Mouse (Mus musculus): ENCODE data around the gene Gm49355. TPM values are rescaled to one million over a fixed set of nuclear protein-coding genes. Genes with fewer than 3 reads are reported as not detected.
A peak's percentile ranks its signal among the peaks of the same experiment; 100 is the strongest.

Gm49355 gene
- polyA plus RNA-seq, 1 experiment from 2014 or later = 0.23 TPM

DNA sequence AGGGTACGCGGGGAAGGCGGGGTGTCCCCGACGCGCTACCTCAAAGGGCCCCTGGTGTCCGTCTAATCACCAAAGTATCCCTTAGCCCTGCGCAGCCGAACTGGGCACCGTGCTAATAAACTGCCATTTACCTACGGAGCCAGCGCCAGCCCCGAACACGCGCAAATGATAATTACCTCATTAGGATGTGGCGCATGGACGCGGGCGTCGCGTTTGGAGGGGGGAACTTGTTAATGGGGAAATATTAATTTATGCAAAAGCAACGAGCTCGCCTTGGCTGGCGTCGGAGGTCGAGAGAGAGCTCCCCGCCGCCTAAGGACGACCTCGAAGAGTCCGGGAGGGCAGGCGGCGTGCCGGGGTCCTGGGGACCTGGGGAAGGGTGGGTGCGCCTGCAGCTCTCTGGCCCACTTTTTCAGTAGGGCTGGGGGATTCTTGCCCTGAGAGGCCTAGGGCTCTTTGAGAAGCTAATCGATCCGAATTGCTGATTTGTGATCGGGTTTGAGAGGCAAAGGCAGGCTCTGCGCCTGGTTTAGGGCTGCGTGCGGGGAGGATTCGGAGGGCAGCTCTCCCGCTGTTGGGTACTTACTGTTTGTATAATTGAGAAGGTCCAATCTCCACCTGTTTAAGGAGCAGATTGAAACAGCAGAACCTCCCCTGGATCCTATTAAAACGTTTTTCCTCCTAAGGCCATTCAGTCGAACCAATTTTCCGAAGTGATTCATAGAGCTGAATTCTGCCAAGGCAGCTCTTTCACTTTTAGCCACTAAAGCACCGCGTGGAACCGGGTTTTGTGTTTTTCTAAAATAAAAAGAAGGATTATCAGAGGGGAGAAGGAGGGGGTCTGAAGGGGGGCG lies 62.5 kb downstream of the Gm49355 start:
- Histone ChIP-seq H3K36me3 (ENCODE audit: control insufficient read depth, insufficient read depth, low read length) (no peaks in the 10 kb centered on the region), H3K4me2 (replicated peaks; ENCODE audit: low read depth, low read length) (no peak overlapping the region), H3K4me1 (replicated peaks; ENCODE audit: control insufficient read depth, insufficient read depth, low read length) (no peaks in the 10 kb centered on the region; the same call in 1 of the 2 replicates), H3K4me3 (ENCODE audit: low read depth, low read length) (no peak overlapping the region), H3K27ac (ENCODE audit: low read depth, low read length) (no peak overlapping the region), H3K9me3 (ENCODE audit: control insufficient read depth, low read length) (no peaks in the 10 kb centered on the region), H3K27me3 (ENCODE audit: control insufficient read depth, insufficient read depth, low read length) (peaks cover 98% of the 10 kb centered on the region), H3K9ac (ENCODE audit: low read depth, low read length) (no peak overlapping the region)
- DNase-seq (ENCODE audit: low spot score) (peak; percentile 69), ATAC-seq (ENCODE audit: low FRiP score) (no peak)
- WGBS = under 1% methylated on average over 50 of the region's 50 CpGs

DNA sequence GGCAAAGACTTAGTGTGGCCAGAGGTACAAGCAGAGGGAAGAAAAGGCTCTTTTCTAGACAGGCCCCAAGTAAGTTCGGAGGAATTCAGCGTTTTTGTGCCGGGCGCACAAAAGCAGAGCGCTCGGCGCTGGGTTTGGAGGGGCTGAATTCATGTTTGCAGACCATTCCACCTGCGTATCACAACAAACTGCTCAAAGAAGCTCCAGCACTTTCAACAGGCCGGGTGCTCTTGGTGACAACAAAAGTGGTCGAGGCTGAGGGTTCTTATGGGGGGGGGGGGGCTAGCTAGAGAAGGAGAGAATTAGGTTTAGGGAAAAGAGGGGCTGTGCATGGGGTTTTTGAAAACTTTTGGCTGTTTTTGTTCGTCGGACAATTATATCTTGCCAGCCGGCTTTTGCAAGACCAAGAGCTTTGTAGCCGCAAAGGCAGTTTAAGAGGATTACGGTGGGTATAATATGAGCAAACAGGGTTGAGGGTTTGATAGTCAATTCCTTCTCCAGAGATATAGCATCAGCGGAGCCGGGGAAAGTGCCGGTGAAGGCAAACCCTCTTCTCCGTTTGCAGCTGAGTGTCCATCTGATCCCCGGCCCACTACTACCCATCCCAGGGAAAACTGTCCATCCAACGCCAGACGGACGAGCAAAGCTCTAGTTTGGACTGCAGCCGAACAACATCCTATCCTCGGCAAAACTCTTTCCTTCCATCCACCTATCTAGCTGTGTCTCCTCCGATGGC lies 63.3 kb downstream of the Gm49355 start:
- no peak overlapping the region for H3K4me3 ChIP-seq (ENCODE audit: low read depth, low read length)
- no peak overlapping the region for H3K4me2 ChIP-seq (replicated peaks; ENCODE audit: low read depth, low read length)
- H3K27me3 ChIP-seq (ENCODE audit: control insufficient read depth, insufficient read depth, low read length) = peaks cover 98% of the 10 kb centered on the region
- DNase-seq (ENCODE audit: low spot score) = peak; percentile 53
- no peak overlapping the region for H3K27ac ChIP-seq (ENCODE audit: low read depth, low read length)
- no peak for ATAC-seq (ENCODE audit: low FRiP score)
- no peaks in the 10 kb centered on the region for H3K9me3 ChIP-seq (ENCODE audit: control insufficient read depth, low read length)
- no peak overlapping the region for H3K9ac ChIP-seq (ENCODE audit: low read depth, low read length)
- H3K4me1 ChIP-seq (replicated peaks; ENCODE audit: control insufficient read depth, insufficient read depth, low read length) = no peaks in the 10 kb centered on the region; the same call in 1 of the 2 replicates
- no peaks in the 10 kb centered on the region for H3K36me3 ChIP-seq (ENCODE audit: control insufficient read depth, insufficient read depth, low read length)
- WGBS = 1% methylated on average over 26 of the region's 26 CpGs

DNA sequence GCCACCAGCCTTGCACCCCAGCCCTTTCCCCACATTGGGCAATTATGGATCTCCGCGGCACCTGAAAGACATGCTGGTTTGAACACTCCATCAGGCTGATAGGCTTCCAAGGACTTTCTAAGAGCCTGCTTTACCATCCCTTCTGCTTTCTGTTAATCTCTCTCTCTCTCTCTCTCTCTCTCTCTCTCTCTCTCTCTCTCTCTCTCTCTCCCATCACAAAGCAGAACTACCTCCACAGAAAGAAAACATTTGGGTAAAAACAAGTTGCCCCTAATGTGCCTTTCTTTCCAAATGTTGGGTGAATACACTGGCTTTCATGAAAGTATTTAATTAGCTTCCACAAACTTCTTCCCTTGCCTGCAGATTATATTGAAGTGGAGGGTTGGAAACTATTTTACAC lies 64.3 kb downstream of the Gm49355 start, which contains the start of gene Fezf2:
Gene Fezf2, minus strand, starts transcription at position 101 of the 400 bp plus-strand sequence.
- H3K36me3 ChIP-seq (ENCODE audit: control insufficient read depth, insufficient read depth, low read length) = no peaks in the 10 kb centered on the region
- H3K27me3 ChIP-seq (ENCODE audit: control insufficient read depth, insufficient read depth, low read length) = peaks cover 96% of the 10 kb centered on the region
- no peaks in the 10 kb centered on the region; the same call in 1 of the 2 replicates for H3K4me1 ChIP-seq (replicated peaks; ENCODE audit: control insufficient read depth, insufficient read depth, low read length)
- peak; percentile 34 for DNase-seq (ENCODE audit: low spot score)
- no peaks in the 10 kb centered on the region for H3K9me3 ChIP-seq (ENCODE audit: control insufficient read depth, low read length)
- no peak within 1 kb of the TSS for H3K4me2 ChIP-seq (replicated peaks; ENCODE audit: low read depth, low read length)
- H3K9ac ChIP-seq (ENCODE audit: low read depth, low read length) = no peak within 1 kb of the TSS
- ATAC-seq (ENCODE audit: low FRiP score) = no peak
- no peak within 1 kb of the TSS for H3K4me3 ChIP-seq (ENCODE audit: low read depth, low read length)
- 0% methylated on average over 2 of the region's 2 CpGs for WGBS
- no peak within 1 kb of the TSS for H3K27ac ChIP-seq (ENCODE audit: low read depth, low read length)

DNA sequence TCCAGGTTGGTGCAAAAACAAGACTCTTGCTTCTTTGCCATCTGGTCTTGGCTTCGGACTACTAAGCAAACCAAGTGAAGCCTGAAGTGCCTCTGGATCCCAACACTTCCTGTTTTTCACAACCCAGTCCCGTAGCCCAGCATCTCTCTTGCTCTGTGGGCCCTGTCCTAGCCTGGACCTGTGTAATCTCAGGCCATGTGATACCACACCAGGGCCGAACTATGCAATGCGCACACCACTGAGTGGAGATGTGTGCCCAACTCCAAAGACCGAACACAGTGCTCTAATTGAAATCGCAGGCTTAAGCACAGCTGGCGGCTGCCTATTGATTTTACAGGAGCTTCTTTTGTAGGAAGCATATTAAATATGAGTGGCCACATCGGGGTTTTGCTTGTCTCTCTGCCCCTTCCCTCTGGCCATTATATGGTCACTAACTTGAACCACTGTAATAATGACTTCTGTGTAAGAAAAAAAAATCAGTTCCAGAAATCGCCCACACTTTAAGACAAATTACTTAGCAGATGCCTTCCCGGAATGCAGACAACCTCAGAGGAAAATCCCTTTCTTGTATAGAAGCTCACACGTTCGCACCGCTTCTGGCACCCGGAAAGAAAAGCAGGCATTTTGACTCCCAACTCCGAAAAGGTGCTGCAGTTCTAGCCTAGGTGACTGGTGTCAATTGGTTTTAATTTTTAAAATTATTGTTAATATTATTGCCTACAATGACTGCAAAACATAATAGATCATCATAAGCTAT lies 65.7 kb downstream of the Gm49355 start:
- Histone ChIP-seq H3K27ac (ENCODE audit: low read depth, low read length) (no peak overlapping the region), H3K4me1 (replicated peaks; ENCODE audit: control insufficient read depth, insufficient read depth, low read length) (no peaks in the 10 kb centered on the region; the same call in 1 of the 2 replicates), H3K4me3 (ENCODE audit: low read depth, low read length) (no peak overlapping the region), H3K36me3 (ENCODE audit: control insufficient read depth, insufficient read depth, low read length) (no peaks in the 10 kb centered on the region), H3K9ac (ENCODE audit: low read depth, low read length) (no peak overlapping the region), H3K9me3 (ENCODE audit: control insufficient read depth, low read length) (no peaks in the 10 kb centered on the region), H3K27me3 (ENCODE audit: control insufficient read depth, insufficient read depth, low read length) (peaks cover 96% of the 10 kb centered on the region), H3K4me2 (replicated peaks; ENCODE audit: low read depth, low read length) (no peak overlapping the region)
- DNase-seq (ENCODE audit: low spot score) (peak; percentile 54), ATAC-seq (ENCODE audit: low FRiP score) (no peak)
- 4% methylated on average over 15 of the region's 15 CpGs for WGBS

DNA sequence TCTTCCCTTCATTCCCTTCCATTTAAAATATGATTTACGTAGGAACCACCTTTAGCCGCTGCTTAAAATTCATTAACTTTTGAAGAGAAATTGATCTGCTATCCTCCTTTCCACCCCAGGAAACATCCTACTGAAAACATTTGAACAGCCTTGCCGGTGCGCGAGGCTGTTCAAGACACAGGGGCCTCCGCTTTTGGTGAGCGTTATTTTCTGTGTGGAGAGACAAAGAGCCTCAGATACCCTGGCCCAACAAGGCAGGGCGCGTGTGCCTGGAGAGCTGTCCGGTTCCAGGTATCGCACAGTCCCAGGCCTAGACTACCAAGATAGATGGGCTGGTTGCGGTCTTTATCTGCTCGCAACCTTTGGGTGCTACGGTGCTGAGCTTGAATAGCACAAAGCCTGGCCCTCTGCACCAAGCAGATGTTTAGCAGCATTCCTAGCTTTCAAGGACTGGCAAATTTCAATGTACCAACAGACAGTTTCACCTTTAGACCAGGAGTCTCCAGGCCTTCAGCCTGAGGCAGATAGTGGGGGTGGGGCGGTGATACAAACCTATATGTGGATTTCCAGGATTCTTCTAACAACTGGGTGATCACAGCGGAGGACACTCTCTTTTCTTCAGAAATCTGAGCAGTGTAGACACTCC lies 66.6 kb downstream of the Gm49355 start:
- Histone ChIP-seq H3K4me3 (ENCODE audit: low read depth, low read length) (no peak overlapping the region), H3K9ac (ENCODE audit: low read depth, low read length) (no peak overlapping the region), H3K4me2 (replicated peaks; ENCODE audit: low read depth, low read length) (no peak overlapping the region), H3K4me1 (replicated peaks; ENCODE audit: control insufficient read depth, insufficient read depth, low read length) (no peaks in the 10 kb centered on the region; the same call in 1 of the 2 replicates), H3K27ac (ENCODE audit: low read depth, low read length) (no peak overlapping the region), H3K36me3 (ENCODE audit: control insufficient read depth, insufficient read depth, low read length) (no peaks in the 10 kb centered on the region), H3K9me3 (ENCODE audit: control insufficient read depth, low read length) (no peaks in the 10 kb centered on the region), H3K27me3 (ENCODE audit: control insufficient read depth, insufficient read depth, low read length) (peaks cover 90% of the 10 kb centered on the region)
- peak; percentile 46 for DNase-seq (ENCODE audit: low spot score)
- ATAC-seq (ENCODE audit: low FRiP score) = no peak
- 4% methylated on average over 16 of the region's 16 CpGs for WGBS

Other genes starting within 250 kb of the Gm49355 start
- 26.2 and 33.2 TPM in 2 replicates for gene 3830406C13Rik, start 197 bp downstream of the Gm49355 start, polyA plus RNA-seq (2014; fragmentation: Nextera tagmentation; extraction: Ambion mirVana)
- gene Fezf2, start 64.2 kb downstream of the Gm49355 start, polyA plus RNA-seq (2014; fragmentation: Nextera tagmentation; extraction: Ambion mirVana) = not detected in 2 replicates